Mouse (Mus musculus) gastrocnemius, postnatal 14 days (tissue): ENCODE results near the gene Defa20. TPM values are rescaled to one million over a fixed set of nuclear protein-coding genes. Genes with fewer than 3 reads are reported as not detected.
"Not testable (repeated sequence)": the region's sequence is repeated elsewhere in the genome, so short reads cannot be mapped to it uniquely, and the experiment has no call there.

ENCODE experiments used
- DNase-seq: peaks from one replicate; pipeline ENCODE4 v3.0.0; 2021; ENCODE audit warnings: mixed read lengths
- intact Hi-C: fragments of 180-260 bp; cut with DNase I; formaldehyde crosslinking; loops from one replicate; pipeline ENCODE4 v1.15.1; 2025; ENCODE audit warnings: low total_unique reads
- long read RNA-seq, 2 experiments: library from polyadenylated mRNA; stranded (forward); transcript quantifications; one replicate each; pipeline ENCODE4 v2.0.0; 2021
- total RNA-seq, 2 experiments: library from RNA; stranded (reverse); gene quantifications; 2 replicates each; pipeline ENCODE4 v1.2.3; 2021

The Defa20 gene
- total RNA-seq: not detected
- long read RNA-seq, experiment 1: 0 reads
- long read RNA-seq, experiment 2: 0 reads

- DNase-seq, intact Hi-C loops: not testable (repeated sequence)
Measured at GRCm38 (mm10) chr8:21508958-21509357, at the start of gene Defa20. TSS of gene Defa20 (plus strand) at chr8:21509258.

- intact Hi-C loops, DNase-seq: not testable (repeated sequence)
Measured at GRCm38 (mm10) chr8:21528732-21529131, 19.7 kb downstream of the Defa20 start, which contains the start of gene Defa32. TSS of gene Defa32 (plus strand) at chr8:21529032.

Other genes starting within 250 kb of the Defa20 start
- not detected for gene Defa27, start 193.7 kb upstream of the Defa20 start, total RNA-seq
- gene Defa29, start 182.2 kb upstream of the Defa20 start, total RNA-seq: not detected
- not detected for gene Defa2, start 130.7 kb upstream of the Defa20 start, total RNA-seq
- gene Defa33, start 117.4 kb upstream of the Defa20 start, total RNA-seq: not detected
- not detected for gene Defa36, start 81.8 kb upstream of the Defa20 start, total RNA-seq
- not detected for gene Gm7849, start 52.7 kb upstream of the Defa20 start, total RNA-seq
- not detected for gene Defa32, start 19.8 kb downstream of the Defa20 start, total RNA-seq
- not detected for gene Defa37, start 56.1 kb downstream of the Defa20 start, total RNA-seq
- not detected for gene Defa28, start 73.7 kb downstream of the Defa20 start, total RNA-seq
- gene Gm7861, start 85.2 kb downstream of the Defa20 start, total RNA-seq: not detected
- gene Defa26, start 108.9 kb downstream of the Defa20 start, total RNA-seq: not detected
- gene Defa17, start 146.5 kb downstream of the Defa20 start, total RNA-seq: not detected
- gene Defa34, start 156.5 kb downstream of the Defa20 start, total RNA-seq: not detected
- gene AY761184, start 194.4 kb downstream of the Defa20 start, total RNA-seq: not detected
- not detected for gene Defa24, start 225.2 kb downstream of the Defa20 start, total RNA-seq